Mouse (Mus musculus): Measurements from ENCODE around the gene Flvcr2.

DNA sequence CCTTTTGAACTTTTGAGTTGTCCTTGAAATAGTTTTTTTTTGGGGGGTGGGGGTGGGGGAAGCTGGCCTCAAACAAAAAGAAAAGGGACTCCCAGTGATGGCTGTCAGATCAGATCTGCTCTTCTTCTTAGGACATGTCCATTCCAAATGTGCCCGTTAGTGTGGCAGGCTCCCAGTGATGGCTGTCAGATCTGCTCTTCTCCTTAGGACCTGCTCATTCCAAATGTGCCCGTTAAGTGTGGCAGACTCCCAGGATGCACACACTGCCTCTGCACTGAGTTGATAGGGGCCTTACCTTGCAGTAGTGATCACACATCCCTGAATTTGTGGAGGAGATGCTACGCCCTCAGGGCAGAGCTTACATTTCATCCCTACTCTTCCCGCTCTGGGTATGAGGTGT, 45.8 kb downstream of the Flvcr2 start:
- TF ChIP-seq CTCF (IDR thresholded peaks at IDR 0.05; ENCODE audit: low read depth), result no peak
- no peak for TF ChIP-seq EP300 (optimal IDR thresholded peaks at IDR 0.05)

Measured in stomach, postnatal 0 days (tissue).